Mouse (Mus musculus) neural tube, embryonic 15.5 days (tissue): ENCODE data around the gene Bcar3. TPM values are rescaled to one million over a fixed set of nuclear protein-coding genes. Genes with fewer than 3 reads are reported as not detected.

Source experiments
- ATAC-seq: fragments of 200-750 bp; cut with Nextera tagmentation; 2 replicates; pipeline ENCODE4 v1.8.0; 2017; ENCODE audit warnings: mild to moderate bottlenecking, moderate TSS enrichment, moderate library complexity; ENCODE audit not compliant: low FRiP score
- H3K27ac ChIP-seq: fragments of 300-500 bp; sonication (generic); replicated peaks from 2 replicates; pipeline ENCODE4 v1.5.1; 2015; ENCODE audit warnings: mild to moderate bottlenecking, inconsistent platforms
- H3K27me3 ChIP-seq: fragments of 300-500 bp; sonication (generic); replicated peaks from 2 replicates; pipeline ENCODE4 v1.6.1; 2015; ENCODE audit warnings: inconsistent platforms
- H3K36me3 ChIP-seq: fragments of 300-500 bp; sonication (generic); 2 replicates; pipeline ENCODE4 v1.6.1; 2015; ENCODE audit warnings: inconsistent platforms
- H3K4me1 ChIP-seq: fragments of 300-500 bp; sonication (generic); 2 replicates; pipeline ENCODE4 v1.6.1; 2015; ENCODE audit warnings: inconsistent platforms
- H3K4me2 ChIP-seq: fragments of 300-500 bp; sonication (generic); 2 replicates; pipeline ENCODE4 v1.6.1; 2015; ENCODE audit warnings: inconsistent platforms, mild to moderate bottlenecking, moderate library complexity
- H3K4me3 ChIP-seq: fragments of 300-500 bp; sonication (generic); replicated peaks from 2 replicates; pipeline ENCODE4 v1.5.1; 2015; ENCODE audit warnings: mild to moderate bottlenecking, inconsistent platforms
- H3K9ac ChIP-seq: fragments of 300-500 bp; sonication (generic); replicated peaks from 2 replicates; pipeline ENCODE4 v1.6.1; 2015; ENCODE audit warnings: mild to moderate bottlenecking, inconsistent platforms
- H3K9me3 ChIP-seq: fragments of 300-500 bp; sonication (generic); replicated peaks from 2 replicates; pipeline ENCODE4 v1.6.1; 2016; ENCODE audit warnings: inconsistent platforms
- WGBS: fragments of 180-500 bp; shearing (Covaris S2); methylation state at CpG from one replicate; pipeline ENCODE4 v1.1.7; 2015; ENCODE audit warnings: mixed read lengths; 5-methylcytosine and 5-hydroxymethylcytosine counted together
- polyA plus RNA-seq: library from polyadenylated mRNA; unstranded; fragments of >200 nt; fragmentation: Nextera tagmentation; extraction: Ambion mirVana; gene quantifications from 2 replicates; pipeline ENCODE4 v1.2.1, GENCODE M21; 2015

Bcar3 gene
- polyA plus RNA-seq, 1 experiment from 2014 or later = 5.5 TPM

DNA sequence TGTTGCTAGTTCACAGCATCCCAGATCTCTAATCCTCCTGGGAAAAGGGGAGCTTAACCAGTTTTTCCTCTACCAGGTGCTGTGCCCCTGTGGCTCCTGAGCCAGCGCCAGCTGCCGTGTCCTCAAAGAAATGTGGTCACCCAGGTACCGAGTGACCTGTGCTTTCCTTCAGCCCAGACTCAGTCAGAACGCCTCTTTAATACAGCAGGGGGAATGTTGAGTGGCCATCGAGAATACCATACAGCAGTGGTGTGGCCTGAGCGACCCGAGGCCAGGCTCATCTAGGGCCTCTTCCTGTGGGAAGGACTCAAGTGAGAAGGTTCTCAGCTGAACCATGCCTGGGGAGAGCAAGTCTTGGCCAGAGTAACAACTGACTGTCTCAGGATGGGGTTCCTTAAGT, 156.1 kb downstream of the Bcar3 start:
- WGBS = 93% methylated on average over 7 of the region's 7 CpGs
- no peak overlapping the region for H3K27ac ChIP-seq
- no peak overlapping the region for H3K9ac ChIP-seq
- no peak overlapping the region for H3K4me2 ChIP-seq
- H3K36me3 ChIP-seq = no peaks in the 10 kb centered on the region
- H3K4me3 ChIP-seq = no peak overlapping the region
- ATAC-seq = no peak
- H3K4me1 ChIP-seq = no peaks in the 10 kb centered on the region
- H3K9me3 ChIP-seq = no peaks in the 10 kb centered on the region
- no peaks in the 10 kb centered on the region for H3K27me3 ChIP-seq

DNA sequence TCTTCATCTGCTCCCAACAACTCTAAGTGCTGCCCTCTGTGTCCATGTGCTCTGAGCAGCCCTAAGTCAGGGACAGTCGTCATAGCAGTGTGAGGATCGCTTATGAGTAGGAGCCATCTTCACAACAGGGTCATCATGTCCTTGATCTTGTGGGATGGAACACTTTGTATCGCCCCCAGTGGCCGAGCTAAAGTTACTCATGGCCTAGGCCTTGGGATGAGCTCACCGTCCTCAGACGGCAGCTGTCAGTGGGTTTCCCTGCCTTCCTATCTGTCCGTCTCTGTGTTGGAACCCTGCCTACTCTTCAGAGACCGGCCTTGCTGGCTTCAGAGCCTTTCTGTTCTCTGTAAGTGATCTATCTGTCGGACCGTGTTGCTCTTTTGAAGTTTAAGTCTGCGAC, 159.9 kb downstream of the Bcar3 start:
- Histone ChIP-seq H3K9ac (no peak overlapping the region), H3K27ac (no peak overlapping the region), H3K4me2 (no peak overlapping the region), H3K4me1 (0 out of 2 replicates have a peak, but pooled peaks cover 3% of the 10 kb centered on the region), H3K4me3 (no peak overlapping the region), H3K36me3 (no peaks in the 10 kb centered on the region), H3K27me3 (no peaks in the 10 kb centered on the region), H3K9me3 (no peaks in the 10 kb centered on the region)
- no peak for ATAC-seq
- 83% methylated on average over 11 of the region's 11 CpGs for WGBS

DNA sequence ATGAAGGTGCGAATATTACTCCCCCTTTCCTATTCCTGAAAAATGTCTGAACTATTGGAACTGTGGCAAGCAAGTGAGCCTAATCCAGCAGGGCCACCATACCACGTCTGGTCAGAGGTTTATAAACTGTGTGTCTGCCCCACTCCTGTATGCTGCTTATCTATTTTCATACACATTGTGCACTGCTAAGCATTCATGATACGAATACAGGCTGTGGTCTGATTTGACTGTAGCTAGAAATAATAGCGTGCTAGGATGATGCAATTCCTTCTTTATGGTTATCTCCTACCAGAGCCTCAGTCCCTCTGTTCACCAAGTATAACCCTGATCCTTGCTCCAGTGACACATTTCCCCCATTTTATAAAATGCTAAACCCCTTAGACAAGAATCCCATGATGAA, 162.2 kb downstream of the Bcar3 start:
- H3K27ac ChIP-seq = no peak overlapping the region
- no peak for ATAC-seq

DNA sequence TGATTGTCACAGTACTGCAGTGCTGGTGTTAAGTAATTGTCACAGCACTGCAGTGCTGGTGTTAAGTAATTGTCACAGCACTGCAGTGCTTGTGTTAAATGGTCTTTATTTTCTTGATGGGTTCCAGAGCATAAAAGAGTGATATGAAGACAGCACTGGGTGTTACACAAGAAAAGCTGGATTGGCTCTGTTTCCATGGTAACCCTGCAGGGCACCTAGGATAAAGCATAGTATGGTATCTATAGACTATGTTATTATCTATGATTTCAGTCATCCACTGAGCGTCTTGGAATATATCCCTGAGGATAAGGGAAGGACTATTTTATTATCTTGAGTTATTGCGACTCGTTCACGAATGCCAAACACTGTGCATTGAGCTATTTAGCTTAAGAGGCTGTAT, 162.9 kb downstream of the Bcar3 start:
- no peaks in the 10 kb centered on the region for H3K27me3 ChIP-seq
- no peaks in the 10 kb centered on the region for H3K36me3 ChIP-seq
- no peak overlapping the region for H3K27ac ChIP-seq
- no peak for ATAC-seq
- H3K4me1 ChIP-seq = peaks cover 15% of the 10 kb centered on the region
- WGBS = 42% methylated on average over 4 of the region's 4 CpGs
- no peak overlapping the region for H3K4me3 ChIP-seq
- no peaks in the 10 kb centered on the region for H3K9me3 ChIP-seq
- no peak overlapping the region for H3K9ac ChIP-seq
- no peak overlapping the region for H3K4me2 ChIP-seq

More for the DNA sequence above, 162.2 kb downstream of the Bcar3 start:
- Histone ChIP-seq H3K27me3 (no peaks in the 10 kb centered on the region), H3K36me3 (no peaks in the 10 kb centered on the region), H3K9me3 (no peaks in the 10 kb centered on the region), H3K4me1 (peaks cover 9% of the 10 kb centered on the region), H3K4me2 (no peak overlapping the region), H3K4me3 (no peak overlapping the region), H3K9ac (no peak overlapping the region)
- 93% methylated on average over 4 of the region's 4 CpGs for WGBS

DNA sequence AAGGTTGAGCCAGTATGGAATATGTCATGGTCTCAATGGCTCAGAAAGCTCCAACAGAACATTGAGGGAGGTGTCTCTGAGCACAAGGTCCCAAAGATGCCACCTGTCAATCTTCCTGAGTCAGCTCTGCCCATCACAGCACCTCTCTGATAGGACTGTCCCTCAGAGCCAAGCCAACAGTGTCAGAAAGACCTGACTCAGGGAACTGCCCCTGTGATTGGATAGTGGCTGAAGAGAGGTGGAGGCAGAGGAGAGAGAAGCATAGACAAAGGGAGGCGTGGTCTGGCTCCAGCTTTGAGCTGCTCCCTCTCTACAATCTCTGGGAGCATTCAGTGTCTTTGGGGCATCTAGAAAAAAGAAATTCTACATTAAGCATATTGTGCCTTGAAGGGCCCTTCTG, 163.8 kb downstream of the Bcar3 start:
- WGBS = 83% methylated on average over 1 of the region's 1 CpGs
- Histone ChIP-seq H3K4me3 (no peak overlapping the region), H3K27me3 (no peaks in the 10 kb centered on the region), H3K9me3 (no peaks in the 10 kb centered on the region), H3K36me3 (no peaks in the 10 kb centered on the region), H3K4me1 (peaks cover 24% of the 10 kb centered on the region), H3K4me2 (no peak overlapping the region), H3K9ac (no peak overlapping the region), H3K27ac (no peak overlapping the region)
- no peak for ATAC-seq

DNA sequence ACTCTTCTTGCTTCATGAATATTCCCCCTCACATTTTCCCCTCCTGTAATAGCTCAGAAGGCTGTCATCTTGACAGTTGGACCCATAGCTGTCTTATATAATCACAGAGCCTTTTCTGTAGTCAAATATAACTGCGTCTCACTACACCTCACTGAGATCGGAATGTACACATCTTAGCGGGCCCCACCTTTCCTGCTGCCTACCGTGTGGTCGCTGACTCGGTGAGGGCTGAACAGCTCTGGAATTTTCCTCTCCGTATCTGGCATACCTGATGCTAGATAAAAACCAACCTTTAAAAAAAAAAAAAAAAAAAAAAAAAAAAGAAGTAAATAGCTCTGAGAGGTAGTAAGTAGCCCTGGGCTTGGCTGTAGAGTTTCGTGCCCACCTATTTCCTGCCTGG, 164.8 kb downstream of the Bcar3 start:
- H3K4me2 ChIP-seq = no peak overlapping the region
- no peaks in the 10 kb centered on the region for H3K9me3 ChIP-seq
- 83% methylated on average over 8 of the region's 8 CpGs for WGBS
- no peaks in the 10 kb centered on the region for H3K27me3 ChIP-seq
- no peak overlapping the region for H3K27ac ChIP-seq
- no peak overlapping the region for H3K9ac ChIP-seq
- no peaks in the 10 kb centered on the region for H3K36me3 ChIP-seq
- H3K4me3 ChIP-seq = no peak overlapping the region
- H3K4me1 ChIP-seq = peaks cover 32% of the 10 kb centered on the region
- no peak for ATAC-seq

DNA sequence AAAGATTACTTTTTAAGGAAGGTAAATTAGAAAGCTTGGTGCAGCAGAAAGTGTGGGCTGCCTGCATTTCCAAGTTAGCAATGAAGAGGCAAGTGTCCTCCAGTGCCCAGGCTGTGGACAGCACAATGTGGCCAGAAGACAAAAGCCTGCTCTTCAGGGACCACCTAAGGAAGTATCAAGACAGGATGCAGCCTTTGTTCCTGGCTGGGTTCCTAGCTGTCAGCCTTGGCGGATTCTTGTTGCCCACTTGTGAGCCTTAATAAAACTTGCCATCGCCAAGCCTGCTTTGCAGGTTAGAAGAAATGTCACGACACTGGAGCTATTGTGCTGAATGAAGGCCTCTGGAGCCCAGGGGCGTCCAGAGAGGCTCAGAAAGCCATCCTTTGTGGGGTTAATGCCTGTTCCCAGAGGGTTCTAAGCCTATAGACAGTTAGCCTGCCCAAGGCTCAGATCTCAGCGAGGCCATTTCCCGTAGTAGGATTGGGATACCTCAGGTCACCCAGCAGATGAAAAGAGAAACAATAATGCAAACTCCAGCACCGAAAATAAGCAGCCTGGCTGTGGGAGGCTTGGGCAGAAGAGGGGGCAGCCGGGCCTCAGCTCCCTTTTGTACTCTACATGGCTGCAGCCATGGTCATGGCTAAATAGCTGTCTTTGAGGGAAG, 167.0 kb downstream of the Bcar3 start:
- WGBS = 16% methylated on average over 8 of the region's 8 CpGs
- H3K9me3 ChIP-seq = no peaks in the 10 kb centered on the region
- no peaks in the 10 kb centered on the region for H3K36me3 ChIP-seq
- H3K27me3 ChIP-seq = no peaks in the 10 kb centered on the region
- no peak overlapping the region for H3K9ac ChIP-seq
- H3K4me1 ChIP-seq = peaks cover 32% of the 10 kb centered on the region
- ATAC-seq = peak; percentile 15; the same call in 1 of the 2 replicates
- H3K4me3 ChIP-seq = no peak overlapping the region
- peak overlapping the region; percentile 60; the same call in 1 of the 2 replicates for H3K27ac ChIP-seq
- peak overlapping the region; percentile 31; the same call in 1 of the 2 replicates for H3K4me2 ChIP-seq

DNA sequence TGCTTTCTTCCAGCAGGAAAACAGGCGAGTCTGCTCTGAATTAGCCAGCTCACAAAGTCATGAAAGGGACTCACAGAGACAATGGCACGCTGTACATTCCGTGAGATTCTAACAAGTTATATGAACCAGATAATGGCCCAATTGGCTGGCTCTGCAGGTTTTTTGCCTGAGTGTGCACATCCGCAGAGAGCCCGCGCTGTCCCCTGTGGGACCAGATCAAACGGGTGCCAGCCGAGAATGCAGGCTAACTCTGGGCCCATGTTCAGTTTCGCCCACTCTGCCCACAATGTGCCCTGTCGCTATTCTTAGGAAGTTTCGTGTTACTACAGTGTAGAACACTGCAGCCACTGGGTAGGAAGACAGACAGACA, 167.6 kb downstream of the Bcar3 start:
- Histone ChIP-seq H3K4me3 (no peak overlapping the region), H3K27me3 (no peaks in the 10 kb centered on the region), H3K9ac (no peak overlapping the region), H3K36me3 (no peaks in the 10 kb centered on the region), H3K4me1 (peaks cover 32% of the 10 kb centered on the region), H3K9me3 (no peaks in the 10 kb centered on the region), H3K4me2 (peak overlapping the region; percentile 31), H3K27ac (peak overlapping the region; percentile 60; the same call in 1 of the 2 replicates)
- ATAC-seq = peak; percentile 6; the same call in 1 of the 2 replicates
- 16% methylated on average over 11 of the region's 11 CpGs for WGBS

DNA sequence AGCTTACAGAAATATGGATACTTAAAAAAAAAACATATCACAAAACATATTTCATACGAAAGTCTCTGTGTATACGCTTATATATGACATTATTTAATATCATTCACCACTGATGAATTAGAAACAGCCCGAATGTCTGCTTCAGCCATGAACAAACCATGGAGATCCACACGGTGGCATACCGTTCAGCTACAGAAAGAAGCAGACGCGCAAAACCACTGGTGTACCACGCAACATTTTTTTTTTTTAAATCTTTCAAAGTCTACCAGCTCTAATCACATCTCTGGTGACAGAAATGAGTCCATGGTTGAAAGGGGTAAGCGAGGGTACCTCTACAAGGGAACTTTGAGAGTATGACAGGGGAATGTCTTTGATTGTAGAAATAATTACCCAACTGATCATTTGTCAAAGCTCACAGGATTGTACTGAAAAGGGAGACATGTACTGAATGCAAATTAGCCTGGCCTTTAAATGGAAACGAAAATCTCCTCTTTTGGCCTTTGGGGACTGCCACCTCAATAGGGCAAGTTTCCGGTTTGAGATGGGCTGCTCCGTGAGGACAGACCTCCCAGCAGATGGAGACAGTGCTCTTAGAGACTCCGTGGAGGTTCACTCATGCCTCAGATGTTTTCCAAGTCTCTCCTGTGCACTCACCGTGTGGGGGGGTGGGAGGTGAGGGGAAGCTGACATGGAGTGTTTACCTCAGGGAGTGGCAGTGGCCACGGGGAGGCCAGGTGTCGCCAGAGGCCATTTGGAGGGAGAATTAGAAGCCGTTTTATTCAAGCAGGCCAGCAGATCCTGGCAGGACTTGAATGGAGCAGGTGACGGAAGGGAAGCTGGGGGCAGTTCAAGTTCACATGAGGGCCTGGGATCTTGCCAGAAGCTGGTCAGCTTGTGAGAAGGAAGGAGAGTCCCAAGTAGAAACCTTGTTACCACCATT, 168.3 kb downstream of the Bcar3 start:
- Histone ChIP-seq H3K4me1 (peaks cover 32% of the 10 kb centered on the region), H3K9me3 (no peaks in the 10 kb centered on the region), H3K36me3 (no peaks in the 10 kb centered on the region), H3K27me3 (no peaks in the 10 kb centered on the region), H3K9ac (no peak overlapping the region), H3K4me2 (peak overlapping the region; percentile 36), H3K27ac (peak overlapping the region; percentile 60; the same call in 1 of the 2 replicates), H3K4me3 (no peak overlapping the region)
- ATAC-seq = peak; percentile 43
- WGBS = 27% methylated on average over 18 of the region's 18 CpGs

DNA sequence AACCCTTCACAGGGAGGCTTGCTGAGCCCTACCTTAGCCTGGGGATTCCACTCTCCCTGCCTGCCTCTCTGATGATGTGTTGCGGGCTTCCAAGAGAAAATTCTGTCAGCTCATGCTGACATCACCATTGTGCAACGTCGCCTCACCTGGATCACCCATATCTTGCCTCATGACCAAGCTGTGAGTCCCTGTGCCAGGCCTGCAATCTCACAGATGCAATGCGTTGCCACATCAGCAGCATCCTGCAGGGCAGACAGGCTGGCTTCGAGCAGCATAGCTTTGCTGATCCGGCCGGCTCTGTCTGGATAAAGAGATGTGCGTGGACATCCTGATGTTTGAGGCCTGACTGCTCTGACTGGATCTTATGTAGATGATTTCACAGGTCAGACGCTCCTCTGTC, 169.2 kb downstream of the Bcar3 start:
- WGBS = 77% methylated on average over 9 of the region's 9 CpGs
- Histone ChIP-seq H3K27ac (no peak overlapping the region), H3K4me2 (no peak overlapping the region), H3K4me1 (peaks cover 29% of the 10 kb centered on the region), H3K4me3 (no peak overlapping the region), H3K9me3 (no peaks in the 10 kb centered on the region), H3K9ac (no peak overlapping the region), H3K27me3 (no peaks in the 10 kb centered on the region), H3K36me3 (no peaks in the 10 kb centered on the region)
- no peak for ATAC-seq

DNA sequence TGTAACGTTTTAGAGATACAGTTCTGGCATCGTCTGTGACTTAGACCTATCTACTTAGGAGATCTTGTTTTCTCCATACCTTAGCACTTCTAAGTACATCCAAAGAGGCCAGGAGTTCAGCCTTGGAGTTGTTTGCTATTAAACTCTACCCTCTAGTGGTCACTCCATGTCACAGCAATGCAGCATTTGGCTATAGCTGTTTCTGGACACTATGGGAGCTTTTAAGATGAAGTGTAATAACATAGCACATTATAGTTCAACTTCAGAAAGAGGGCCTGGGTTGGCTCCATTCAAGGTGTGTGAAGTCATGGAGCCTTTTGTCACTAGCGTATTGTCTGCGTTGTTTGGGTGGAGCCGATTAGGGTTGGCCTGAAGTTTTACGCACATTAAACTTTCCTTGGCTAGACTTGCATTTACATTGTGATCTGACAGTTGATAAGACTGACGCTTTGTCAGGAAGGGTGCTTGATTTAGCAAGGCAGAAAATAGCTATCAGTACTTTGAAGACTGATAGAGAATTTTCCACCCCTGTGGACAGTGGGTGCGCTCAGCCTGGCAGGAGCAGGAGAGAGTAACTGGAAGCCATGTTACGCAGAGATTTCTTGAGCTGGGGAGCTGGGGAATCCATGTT, 172.3 kb downstream of the Bcar3 start:
- Histone ChIP-seq H3K36me3 (no peaks in the 10 kb centered on the region), H3K4me3 (no peak overlapping the region), H3K9me3 (no peaks in the 10 kb centered on the region), H3K9ac (no peak overlapping the region), H3K27ac (no peak overlapping the region), H3K27me3 (no peaks in the 10 kb centered on the region), H3K4me2 (no peak overlapping the region), H3K4me1 (peaks cover 28% of the 10 kb centered on the region)
- 53% methylated on average over 9 of the region's 9 CpGs for WGBS
- ATAC-seq = no peak
